Mouse (Mus musculus) right cerebral cortex, postnatal 36 days (tissue): ENCODE measurements around the gene Gm10097.
A peak's percentile ranks its signal among the peaks of the same experiment; 100 is the strongest.

ENCODE experiments used
- DNase-seq, 2 experiments: peaks; one replicate each; pipeline ENCODE4 v3.0.0; 2022; ENCODE audit warnings: low spot score in 2 of 2, mixed read lengths in 1 of 2

Gene Gm10097

DNA sequence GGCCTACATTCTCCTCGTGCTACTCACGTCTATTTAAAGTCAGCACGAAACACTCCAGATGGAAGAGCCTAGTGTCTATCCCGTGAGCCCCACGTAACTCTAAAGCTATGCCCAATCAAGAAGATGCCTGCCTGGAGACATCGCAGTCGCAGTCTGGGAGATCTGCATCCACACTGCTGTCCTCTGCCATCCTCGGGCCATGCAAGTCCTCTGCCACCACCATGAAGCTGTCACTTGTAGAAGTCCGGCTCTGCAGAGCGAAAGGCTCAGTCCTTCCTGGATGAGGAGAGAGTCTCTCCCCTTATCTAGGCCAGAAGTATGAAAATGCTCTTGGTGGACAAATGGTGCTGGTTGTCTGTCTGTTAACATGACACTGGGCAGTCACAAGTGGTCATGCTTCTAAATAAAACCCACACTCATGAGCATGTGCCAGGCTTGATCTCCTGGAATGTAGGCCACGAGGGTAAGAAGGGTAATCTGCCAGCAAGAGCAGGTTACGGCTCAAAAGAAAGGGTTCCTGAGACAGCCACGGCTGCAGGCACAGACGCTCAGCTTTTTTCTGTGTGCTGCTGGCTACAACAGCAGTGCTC is at the start of gene Gm10097:
Gene Gm10097 (plus strand): TSS at position 517 of the 590 bp plus-strand sequence.
- DNase-seq: no peak

DNA sequence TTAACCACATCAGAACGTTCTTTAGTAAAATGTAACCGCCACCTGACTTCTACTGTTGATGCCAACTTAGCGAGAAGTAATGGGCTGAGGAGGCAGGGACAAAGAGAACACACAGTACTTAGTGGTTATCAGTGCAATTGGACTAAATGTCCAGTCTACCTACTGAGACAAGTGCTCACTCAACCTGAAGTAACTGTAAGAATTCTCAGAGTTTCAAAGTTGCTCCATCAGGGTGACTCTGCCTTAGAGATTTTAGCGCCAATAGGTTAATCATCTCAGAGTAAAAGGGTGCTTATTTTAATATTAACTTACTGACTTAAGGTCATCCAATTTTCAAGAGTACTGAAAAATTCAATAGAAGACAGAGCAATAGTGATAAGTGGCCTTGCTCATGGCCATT is 43.1 kb upstream of the Gm10097 start:
- DNase-seq: no peak

DNA sequence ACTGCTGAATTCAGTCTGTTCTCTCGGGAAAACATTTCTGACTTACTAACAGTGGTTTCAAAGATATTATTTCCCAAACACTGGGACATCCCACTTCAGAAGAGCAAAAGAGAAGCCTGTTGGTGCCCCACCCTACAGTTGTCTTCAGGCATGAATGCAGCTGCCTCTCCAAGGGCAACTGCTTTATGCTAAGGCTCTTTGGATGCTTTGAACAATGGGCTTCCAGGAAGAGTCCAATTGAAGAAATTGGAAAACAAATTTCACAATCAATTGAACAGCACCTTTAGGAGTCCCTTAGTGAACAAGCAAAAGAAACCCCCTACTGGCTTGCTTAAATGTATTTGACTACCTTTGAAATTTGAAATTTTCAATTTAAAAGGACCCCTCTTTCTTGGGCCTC is 41.8 kb upstream of the Gm10097 start:
- no peak for DNase-seq

DNA sequence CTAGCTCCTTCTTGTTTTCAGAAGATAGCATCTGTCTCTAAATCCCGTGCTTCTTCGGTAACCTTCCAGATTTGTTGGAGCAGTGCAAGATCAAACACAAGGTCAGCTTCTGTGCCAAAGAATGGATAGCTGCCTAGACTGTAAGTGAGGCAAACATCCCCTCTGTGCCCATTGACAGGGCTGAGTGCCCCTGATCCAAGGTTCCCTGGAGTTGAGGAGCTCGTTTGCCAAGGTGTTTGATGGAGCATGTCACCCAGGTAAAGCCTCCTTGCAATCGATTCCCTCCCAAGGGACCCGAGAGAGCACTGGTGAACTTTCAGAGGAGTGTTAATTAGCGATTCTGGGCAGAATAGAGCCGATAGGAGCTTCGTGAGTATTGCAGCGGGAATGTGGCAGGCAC is 40.7 kb upstream of the Gm10097 start:
- no peak for DNase-seq

DNA sequence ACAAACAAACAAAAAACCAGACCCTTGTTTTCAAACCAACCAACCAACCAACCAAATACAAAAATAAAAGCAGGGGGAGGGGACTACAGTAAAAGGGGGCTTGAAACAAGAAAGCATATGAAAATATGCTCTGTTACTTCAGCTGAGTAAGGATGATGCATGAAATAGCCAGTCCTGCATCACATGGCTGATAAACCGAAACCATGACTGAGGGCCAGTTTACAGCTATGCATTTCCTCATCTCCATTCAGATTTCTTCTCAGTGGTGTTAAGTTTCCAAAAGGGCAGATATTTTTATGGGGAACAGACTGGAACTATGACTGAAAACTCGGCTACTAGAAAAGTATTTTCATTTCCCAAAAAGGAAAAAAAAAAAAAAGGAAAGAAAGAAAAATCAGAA is 39.8 kb upstream of the Gm10097 start:
- no peak for DNase-seq

DNA sequence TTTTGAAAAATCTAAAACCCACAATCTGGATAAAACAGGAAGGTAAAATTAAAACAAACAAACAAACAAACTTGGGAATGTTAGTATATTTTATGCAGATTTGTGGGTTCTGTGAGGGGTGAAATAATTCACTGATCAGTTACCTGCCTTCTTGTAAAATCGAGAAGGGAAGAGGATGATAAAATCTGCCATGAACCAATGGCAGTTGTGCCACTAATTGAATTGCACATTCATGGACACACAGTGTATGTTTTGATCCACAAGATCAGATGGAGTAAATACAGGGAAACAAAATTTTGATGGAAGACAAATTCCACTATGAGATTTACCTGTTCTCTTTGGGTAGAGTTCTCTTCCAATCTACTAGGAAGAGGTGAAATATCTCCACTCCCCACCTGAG is 39.1 kb upstream of the Gm10097 start:
- DNase-seq: no peak

DNA sequence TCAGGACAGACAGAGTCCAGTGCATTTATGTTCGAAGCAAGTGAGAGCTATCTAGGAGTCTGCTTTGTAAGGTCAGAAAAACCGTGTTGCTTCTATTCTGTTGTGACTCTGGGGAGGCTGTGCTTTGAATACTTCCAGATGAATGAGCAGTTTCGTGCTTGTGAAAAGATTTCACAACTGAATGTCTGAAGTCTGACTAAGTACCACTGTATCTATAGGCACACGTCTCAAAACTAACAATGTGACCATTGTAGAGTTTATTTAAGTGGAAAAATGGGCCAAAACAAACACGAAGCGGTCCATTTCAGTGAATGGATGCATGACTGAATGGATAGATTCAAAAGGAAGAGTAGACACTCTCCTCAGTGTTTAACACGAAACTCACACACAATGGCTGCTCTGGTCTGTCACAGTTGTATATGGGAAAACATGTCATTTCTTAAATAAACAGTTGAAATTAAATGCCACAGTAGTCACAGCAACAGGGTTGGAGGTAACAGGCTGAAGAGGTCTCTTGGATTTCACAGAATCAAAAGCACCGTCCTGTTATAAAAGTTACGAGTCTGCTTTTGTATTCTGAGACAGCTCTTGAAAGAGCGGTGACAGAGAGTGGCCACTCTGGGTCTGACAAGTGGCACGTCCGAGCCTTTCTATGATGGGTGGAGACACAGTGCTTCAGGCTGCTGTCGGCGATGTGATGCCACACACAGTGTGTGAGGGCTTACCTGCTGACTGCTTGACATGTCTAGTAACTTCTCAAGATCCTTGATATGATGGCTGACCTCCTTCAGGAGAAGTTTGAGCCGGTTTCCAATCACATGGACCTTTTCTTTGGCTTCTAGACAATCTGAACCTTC is 36.6 kb upstream of the Gm10097 start:
- DNase-seq: no peak

DNA sequence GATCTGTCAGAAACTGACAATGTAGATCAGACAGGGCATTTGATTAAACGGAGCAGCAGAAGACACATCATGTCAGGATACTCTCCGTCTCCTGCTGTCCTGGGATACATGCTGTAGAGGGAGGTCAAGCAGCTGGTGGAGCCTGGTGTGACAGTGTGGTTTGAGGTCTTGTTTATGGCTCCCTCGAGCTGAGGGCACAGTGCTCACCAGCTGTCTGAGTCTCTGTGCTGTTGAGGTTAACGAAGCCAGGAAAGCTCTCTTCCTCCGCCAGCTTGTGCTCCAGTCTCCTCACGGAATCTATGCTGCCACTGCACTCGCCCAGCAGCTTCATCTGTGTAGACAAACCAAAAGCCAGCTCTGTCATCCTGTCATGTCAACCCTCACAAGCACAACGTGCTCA is 27.7 kb upstream of the Gm10097 start:
- DNase-seq: no peak

DNA sequence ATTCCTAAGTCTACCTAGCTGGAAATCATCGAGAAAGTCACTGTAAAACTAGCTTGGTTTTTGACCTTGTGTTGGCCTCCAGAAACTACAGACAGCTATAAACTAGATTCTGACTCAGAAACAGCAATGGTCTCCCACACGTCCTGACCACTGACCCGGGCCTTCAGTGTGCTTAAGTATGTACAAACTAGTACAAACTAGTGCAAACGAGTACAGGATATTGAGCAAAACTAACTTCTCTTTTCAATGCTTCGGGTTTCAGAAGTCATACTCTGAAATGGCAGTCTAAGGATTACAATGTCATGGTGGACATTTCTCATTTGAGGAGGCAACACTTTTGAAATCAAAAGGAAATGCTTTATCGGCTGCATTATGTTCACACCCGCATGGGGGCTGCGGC is 24.5 kb upstream of the Gm10097 start:
- no peak for DNase-seq

DNA sequence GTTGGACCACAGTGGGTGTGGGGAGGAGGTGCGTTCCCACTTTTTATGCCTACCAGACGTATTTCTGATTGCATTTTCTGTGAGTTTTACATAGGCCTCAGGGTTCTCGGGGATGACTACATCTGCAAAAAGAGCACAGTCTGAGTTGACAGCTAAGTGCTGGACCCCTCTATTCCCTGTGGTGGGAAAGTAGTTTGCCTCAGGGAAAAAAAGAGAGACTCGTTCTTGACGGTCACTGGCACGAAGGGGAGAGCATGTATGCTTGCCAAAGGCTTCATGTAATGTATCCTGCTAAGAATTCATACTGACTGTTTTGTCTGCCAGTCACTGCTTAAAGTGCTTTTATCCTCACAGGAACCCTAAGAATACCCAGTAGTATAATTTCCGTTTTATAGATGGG is 23.8 kb upstream of the Gm10097 start:
- DNase-seq: no peak

DNA sequence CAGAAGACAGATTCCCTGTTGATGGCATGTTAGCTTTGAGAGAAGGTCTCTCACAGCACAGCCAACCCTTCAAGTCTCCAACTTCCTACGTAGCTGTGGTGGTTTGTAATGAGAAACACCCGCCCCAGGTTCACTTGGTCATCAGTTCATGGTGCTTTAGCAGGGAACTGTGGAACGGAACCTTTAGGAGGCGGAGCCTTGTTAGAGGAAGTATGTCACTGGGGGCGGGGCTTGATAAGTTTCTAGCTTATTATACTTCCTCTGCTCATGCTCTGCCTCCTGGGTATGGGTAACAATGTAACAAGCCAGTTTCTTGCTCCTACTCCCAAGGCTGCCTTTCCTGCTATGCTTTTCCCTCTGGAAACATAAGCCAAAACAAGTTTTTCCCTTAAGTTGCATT is 23.3 kb upstream of the Gm10097 start:
- no peak for DNase-seq

DNA sequence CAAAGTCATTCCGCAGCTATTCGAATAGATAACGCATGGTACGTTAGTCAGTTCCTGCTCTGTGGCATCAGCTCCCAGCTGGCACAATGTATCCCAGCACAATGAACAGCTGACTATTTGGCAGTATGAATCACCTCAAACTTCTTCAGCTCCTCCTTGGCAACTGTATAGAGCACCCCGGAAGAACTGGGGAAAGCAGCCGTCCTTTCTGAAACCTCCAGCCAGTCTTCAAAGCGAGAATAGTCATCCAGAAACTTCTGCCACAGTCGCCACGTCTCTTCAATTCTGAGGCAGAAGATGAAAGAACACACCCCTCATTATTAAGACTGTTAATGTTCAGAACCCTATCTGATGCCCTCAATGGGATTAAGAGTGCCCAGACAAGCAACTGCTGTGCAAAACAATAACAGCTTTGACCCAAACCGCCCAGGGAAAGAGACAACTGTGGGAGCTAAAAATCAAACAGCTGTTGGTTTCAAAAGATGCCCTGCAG is 12.7 kb upstream of the Gm10097 start:
- DNase-seq: no peak

DNA sequence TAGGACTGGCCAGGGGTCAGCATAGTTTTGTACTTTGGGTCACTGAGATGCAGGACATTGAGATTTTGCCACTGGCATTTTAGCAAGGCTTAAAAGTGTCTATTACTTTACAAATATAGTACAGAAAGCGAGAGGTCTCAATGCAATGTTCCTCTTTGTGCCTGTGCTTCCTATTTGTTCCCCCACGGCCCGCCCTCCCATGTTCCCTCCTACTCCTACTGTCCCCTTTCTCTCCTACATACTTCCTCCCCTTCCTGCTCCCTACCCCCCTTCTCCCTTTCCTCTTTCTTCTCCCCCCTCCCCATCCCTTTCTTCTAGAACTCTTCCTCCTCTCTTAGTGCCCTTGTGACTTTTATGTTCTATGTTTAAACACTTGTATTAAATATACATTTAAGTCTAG is 12.1 kb upstream of the Gm10097 start:
- no peak for DNase-seq

DNA sequence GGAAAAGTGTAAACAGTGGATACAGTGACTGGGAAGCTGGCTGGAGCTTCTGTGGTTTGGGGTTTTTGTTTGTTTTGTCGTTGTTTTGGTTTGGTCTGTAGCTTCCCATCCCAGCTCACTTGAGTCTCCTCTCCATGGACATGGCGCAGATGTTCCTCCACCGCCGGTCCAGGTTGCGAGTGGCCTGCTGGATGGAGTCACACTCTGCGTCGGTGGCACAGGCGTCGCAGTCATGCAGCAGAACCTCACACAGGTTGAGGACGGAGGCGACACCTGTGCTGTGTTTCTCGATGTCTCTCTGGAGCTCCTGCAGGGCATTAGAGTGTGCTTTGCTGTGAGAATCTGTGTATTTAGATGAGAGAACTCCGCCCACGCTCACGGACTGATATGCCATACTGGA is 11.3 kb upstream of the Gm10097 start:
- peak in 1 of 2 experiments; percentile 17 for DNase-seq

DNA sequence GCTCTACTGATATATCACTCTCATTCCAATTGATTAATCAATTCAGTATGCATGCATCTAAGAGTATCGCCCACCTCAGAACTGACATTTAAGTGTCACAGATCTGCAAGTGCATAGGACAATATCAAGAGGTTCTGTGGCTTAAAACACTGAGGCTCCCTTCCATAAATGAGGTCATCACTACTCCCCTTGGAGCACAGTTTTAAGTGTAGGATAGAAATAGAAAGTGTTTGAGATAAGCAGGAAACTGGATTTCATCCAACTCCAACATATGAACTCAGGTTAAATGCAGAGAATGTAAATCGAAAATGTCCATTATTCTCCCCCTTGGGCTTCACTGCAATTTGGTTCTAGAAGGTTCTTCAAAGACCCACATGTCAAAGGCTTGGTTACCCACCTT is 10.1 kb upstream of the Gm10097 start:
- DNase-seq: no peak

DNA sequence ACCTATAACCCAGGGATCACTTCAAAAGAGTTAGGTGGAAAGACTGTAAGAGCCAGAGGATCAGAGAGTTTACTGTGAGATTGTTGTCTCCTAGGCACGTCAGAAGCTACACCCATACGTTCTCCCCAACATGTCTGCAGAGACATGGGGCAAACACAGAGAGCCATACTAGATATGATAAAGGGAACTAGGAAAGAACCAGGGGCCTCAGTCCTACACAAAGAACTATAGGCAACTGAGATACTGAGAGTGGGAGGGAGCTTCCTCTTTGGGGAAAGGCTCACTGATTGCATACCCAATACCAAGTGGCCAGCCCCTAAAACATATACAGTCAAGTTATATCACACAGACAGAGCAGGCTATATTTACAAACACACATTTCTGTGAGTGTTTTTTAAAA is 9.0 kb upstream of the Gm10097 start:
- DNase-seq: no peak

DNA sequence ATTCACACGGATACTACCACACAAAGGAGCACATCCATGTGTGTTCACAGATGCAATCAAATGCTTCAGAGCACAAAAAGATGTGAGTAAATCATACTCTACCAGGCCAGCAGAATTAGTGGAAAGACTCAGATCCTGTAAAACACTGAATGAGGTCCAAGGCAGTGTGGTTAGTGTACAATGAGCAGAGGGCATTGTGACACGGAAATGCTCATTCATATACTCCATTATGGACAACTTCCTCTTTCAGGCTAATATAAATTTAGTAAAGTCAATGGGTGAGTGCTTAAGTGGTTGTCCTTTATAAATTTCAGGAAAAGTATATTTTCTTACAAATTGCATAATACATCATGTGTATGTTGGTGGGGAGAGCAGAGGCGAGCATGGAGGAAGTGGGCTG is 1.9 kb upstream of the Gm10097 start:
- no peak for DNase-seq

DNA sequence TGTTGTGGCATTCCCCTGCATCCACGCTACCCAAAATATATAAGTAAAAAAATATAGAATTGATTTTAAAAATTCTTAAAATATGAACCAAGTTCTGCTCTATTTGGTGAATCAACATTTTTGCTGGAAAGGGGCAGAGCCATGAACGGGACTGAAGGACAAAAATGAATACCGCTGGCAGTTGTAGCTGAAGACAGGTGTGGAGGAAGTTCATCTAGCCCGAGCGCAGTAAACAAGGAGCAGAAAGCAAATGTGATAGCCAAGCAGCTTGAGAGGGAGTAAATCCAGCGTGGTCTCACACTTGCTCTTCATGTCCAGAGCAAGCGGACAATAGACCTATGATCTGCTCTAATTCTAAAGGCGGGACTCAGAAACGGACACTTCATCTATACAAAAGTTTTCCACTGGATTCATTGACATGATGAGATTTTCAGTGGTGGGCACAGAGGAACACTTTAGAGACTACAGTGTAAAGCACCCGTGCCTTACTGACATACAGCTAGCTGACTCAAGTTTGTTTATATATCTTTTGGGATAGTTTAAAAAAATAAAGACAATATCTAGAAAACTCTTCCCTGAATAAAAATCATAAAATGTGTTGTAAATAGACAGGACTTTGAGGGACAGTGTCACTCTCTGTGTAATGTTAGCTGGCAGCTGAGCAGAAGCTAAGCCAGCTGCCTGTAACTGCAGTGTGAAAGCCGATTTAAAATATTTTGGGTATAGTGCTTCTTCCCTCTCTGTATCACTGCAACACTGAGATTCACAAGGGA is 1.4 kb downstream of the Gm10097 start:
- DNase-seq: no peak

DNA sequence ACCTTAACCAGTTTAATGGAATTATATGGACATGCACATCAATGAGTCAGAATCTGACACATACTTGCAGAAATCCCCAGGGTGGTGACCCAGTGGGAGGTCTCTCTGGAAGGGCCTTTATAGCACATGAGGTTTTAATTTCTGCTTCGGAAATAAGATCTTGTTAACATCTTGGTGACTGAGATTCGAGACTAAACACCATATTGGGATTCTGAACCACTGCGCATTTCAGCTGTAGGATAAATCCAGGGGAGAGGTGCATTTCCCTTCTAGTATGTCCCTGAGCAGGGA is 1.9 kb downstream of the Gm10097 start:
- DNase-seq: no peak

DNA sequence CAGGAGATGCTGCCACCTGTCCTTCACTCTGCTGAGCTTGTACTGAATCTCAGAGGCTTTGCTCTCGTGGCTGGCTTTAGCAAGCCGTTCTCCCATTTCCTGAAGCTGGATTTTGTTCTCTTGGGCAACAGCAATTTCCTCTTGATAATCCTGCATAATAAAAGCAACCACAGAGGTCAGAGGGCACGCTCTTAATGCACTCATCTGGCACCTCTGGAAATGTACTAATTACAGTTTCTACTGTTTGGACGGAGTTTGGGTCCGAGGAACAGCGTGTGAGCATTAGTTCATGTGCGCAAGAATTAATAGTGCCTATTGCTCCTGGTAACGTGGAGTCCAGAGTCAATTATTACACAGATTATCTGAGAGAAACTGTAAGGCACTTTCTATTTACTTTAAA is 3.1 kb downstream of the Gm10097 start:
- no peak for DNase-seq

DNA sequence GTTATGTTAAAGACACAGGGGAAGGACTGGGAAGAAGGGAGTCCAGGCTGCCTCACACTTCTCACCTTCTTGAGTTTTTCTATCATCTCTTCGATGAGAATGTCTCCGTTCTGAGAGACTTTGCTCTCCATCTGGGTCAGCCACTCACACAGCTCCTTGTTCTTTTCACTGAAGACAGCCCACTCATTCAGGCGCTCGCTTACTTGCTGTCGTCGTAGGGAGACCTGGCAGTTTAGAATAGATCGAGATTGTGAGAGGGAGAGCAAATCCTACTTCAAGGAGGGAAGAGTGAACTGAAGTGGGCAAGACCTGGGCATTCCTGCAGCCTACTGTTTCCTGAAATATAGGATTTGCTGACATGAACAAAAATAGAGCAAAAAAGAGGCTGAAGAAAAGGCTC is 6.7 kb downstream of the Gm10097 start:
- no peak for DNase-seq

DNA sequence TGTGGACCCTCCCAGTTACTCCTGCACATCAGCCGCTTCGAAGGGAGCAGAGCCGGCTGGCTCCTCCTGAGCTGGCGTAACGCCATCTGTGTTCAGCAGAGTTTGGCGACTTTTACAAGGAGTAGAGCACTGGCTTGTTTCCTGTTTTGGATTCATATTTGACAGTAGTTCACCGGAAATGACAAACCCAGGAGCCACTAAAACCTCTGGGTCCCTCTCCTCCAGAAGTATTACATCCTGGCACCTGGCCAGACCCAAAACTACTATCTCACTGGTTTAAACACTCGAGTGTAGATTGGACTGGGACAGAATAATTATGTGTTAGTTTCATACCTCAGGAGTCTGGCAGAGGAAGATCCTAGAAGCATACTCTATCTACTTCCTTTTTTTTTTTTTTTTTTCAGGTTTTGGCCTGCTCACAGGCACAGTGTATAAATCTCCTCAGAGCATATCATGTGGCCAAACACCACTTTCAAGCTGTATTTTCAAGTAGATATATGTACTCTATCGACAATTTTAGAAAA is 11.0 kb downstream of the Gm10097 start:
- no peak for DNase-seq

DNA sequence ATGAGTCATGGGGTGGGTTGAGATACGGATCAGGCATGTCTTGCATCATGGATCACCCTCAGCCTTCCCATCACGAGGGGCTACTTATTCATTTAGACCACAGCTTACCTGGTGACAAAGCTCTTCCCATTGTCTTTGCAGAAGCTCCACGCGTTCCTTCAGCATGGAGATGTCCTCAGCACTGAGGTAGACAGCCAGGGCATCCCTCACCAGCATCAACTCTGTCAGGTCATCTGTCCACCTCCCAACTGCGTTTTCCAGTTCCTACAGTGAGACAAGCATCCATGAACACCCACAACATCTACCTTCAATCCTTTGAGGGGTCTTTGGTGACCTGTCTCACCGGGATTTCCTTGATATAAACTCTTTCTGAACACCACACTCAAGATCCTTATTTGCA is 14.7 kb downstream of the Gm10097 start:
- no peak for DNase-seq
